Mouse (Mus musculus): ENCODE results near the gene Slc7a1. TPM values are rescaled to one million over a fixed set of nuclear protein-coding genes. Genes with fewer than 3 reads are reported as not detected.

Slc7a1 gene
- total RNA-seq, 2 experiments from 2014 or later, result 27.8 to 30.6 TPM

Other genes starting within 250 kb of the Slc7a1 start
- gene Ubl3, start 152.9 kb upstream of the Slc7a1 start, total RNA-seq (2021), result 100 to 1,000 TPM; 232 to 264 TPM

Data from layer of hippocampus, postnatal 25 days (tissue).